Comparison of ENCODE assay signal across 12 mouse cellular contexts in genomic region chr14:99010224-99010919, GRCm38 (mm10). TPM values are rescaled to one million over a fixed set of nuclear protein-coding genes. Genes with fewer than 3 reads are reported as not detected.
DNase-seq lines count a peak whose midpoint lies in the region; ATAC-seq and TF ChIP-seq lines count a peak whose summit lies in the region.
"Had no signal": no experiment of that assay in that cellular context is flagged by ENCODE, and none has a peak within 500 bp of the region (broad histone marks: within the 10 kb centered on the region; RNA-seq: fewer than 3 reads in every experiment).

No protein-coding gene starts in this region.

- no peak overlapping the region for H3K4me3 ChIP-seq in intestine, embryonic 15.5 days (replicated peaks)
- H3K4me3 ChIP-seq in intestine, embryonic 16.5 days (ENCODE audit: low read length): no peak overlapping the region
- H3K4me3 ChIP-seq in heart, adult 2 months: 0 out of 2 replicates have a peak overlapping the region, but pooled peaks have one; percentile 17
- H3K4me3 ChIP-seq in heart, postnatal 0 days (ENCODE audit: low read depth, low read length): no peak overlapping the region; the same call in 1 of the 2 replicates
- H3K4me3 ChIP-seq: embryonic facial prominence, embryonic 10.5 days; midbrain, embryonic 10.5 days had no signal

- TF ChIP-seq CTCF in heart, adult 2 months (IDR thresholded peaks at IDR 0.05): no peak
- no peak for TF ChIP-seq CTCF in heart, postnatal 0 days (IDR thresholded peaks at IDR 0.05; ENCODE audit: low read depth)

- 0 out of 2 replicates have a peak, but pooled peaks have one; percentile 17 for ATAC-seq in intestine, embryonic 15.5 days
- ATAC-seq in intestine, embryonic 16.5 days: no peak
- peak; percentile 90 for ATAC-seq in heart, postnatal 0 days (ENCODE audit: insufficient read depth, low read depth)

- peak; percentile 55; the same call in 1 of the 2 replicates for TF ChIP-seq POLR2A in heart, adult 2 months (IDR thresholded peaks at IDR 0.05; ENCODE audit: insufficient read depth, low read depth, low read length)

- 55% methylated on average over 8 of the region's 8 CpGs for WGBS in intestine, embryonic 15.5 days
- WGBS in intestine, embryonic 16.5 days: 56% methylated on average over 8 of the region's 8 CpGs
- 11% methylated on average over 8 of the region's 8 CpGs for WGBS in heart, adult 2 months
- 9% methylated on average over 8 of the region's 8 CpGs for WGBS in heart, postnatal 0 days

- no peak overlapping the region for H3K9ac ChIP-seq in intestine, embryonic 15.5 days
- H3K9ac ChIP-seq in intestine, embryonic 16.5 days (ENCODE audit: low read depth, low read length): no peak overlapping the region
- peak overlapping the region; percentile 49; the same call in 1 of the 2 replicates for H3K9ac ChIP-seq in heart, adult 2 months (ENCODE audit: low read depth, low read length)
- no peak overlapping the region; the same call in 1 of the 2 replicates for H3K9ac ChIP-seq in heart, postnatal 0 days (replicated peaks; ENCODE audit: low read depth, low read length)

- H3K4me1 ChIP-seq in intestine, embryonic 15.5 days (replicated peaks): no peaks in the 10 kb centered on the region
- no peaks in the 10 kb centered on the region for H3K4me1 ChIP-seq in intestine, embryonic 16.5 days (ENCODE audit: control insufficient read depth, insufficient read depth, low read length)
- H3K4me1 ChIP-seq in heart, adult 2 months (ENCODE audit: control insufficient read depth, insufficient read depth, low read length): peaks cover 5% of the 10 kb centered on the region
- H3K4me1 ChIP-seq in heart, postnatal 0 days (ENCODE audit: control insufficient read depth, insufficient read depth): peaks cover 22% of the 10 kb centered on the region
- H3K4me1 ChIP-seq: embryonic facial prominence, embryonic 10.5 days; midbrain, embryonic 10.5 days had no signal

- no peaks in the 10 kb centered on the region for H3K9me3 ChIP-seq in intestine, embryonic 15.5 days
- H3K9me3 ChIP-seq in intestine, embryonic 16.5 days (ENCODE audit: control insufficient read depth, low read length): no peaks in the 10 kb centered on the region
- no peaks in the 10 kb centered on the region for H3K9me3 ChIP-seq in heart, postnatal 0 days (replicated peaks; ENCODE audit: control insufficient read depth, low read length)
- H3K9me3 ChIP-seq: embryonic facial prominence, embryonic 10.5 days; G1E; midbrain, embryonic 10.5 days had no signal

- no peaks in the 10 kb centered on the region for H3K79me2 ChIP-seq in heart, adult 2 months (replicated peaks; ENCODE audit: control insufficient read depth, insufficient read depth, low read length)

- no peaks in the 10 kb centered on the region for H3K36me3 ChIP-seq in intestine, embryonic 15.5 days
- H3K36me3 ChIP-seq in intestine, embryonic 16.5 days (ENCODE audit: control insufficient read depth, insufficient read depth, low read length): no peaks in the 10 kb centered on the region
- no peaks in the 10 kb centered on the region; the same call in 1 of the 2 replicates for H3K36me3 ChIP-seq in heart, adult 2 months (ENCODE audit: control insufficient read depth, insufficient read depth, low read length)
- no peaks in the 10 kb centered on the region for H3K36me3 ChIP-seq in heart, postnatal 0 days (replicated peaks; ENCODE audit: control insufficient read depth, insufficient read depth, low read length)
- H3K36me3 ChIP-seq: embryonic facial prominence, embryonic 10.5 days; G1E; midbrain, embryonic 10.5 days had no signal

- no peak overlapping the region for H3K27ac ChIP-seq in intestine, embryonic 15.5 days
- H3K27ac ChIP-seq in intestine, embryonic 16.5 days (ENCODE audit: low read length): no peak overlapping the region
- peak overlapping the region; percentile 84 for H3K27ac ChIP-seq in heart, adult 2 months
- peak overlapping the region; percentile 98 for H3K27ac ChIP-seq in heart, postnatal 0 days (ENCODE audit: low read depth)
- H3K27ac ChIP-seq: embryonic facial prominence, embryonic 10.5 days; midbrain, embryonic 10.5 days had no signal

- peak; percentile 29 to 32 for DNase-seq in heart, adult 2 months
- peak; percentile 77 for DNase-seq in heart, postnatal 0 days (ENCODE audit: low spot score)
- peak; percentile 26 for DNase-seq in kidney, postnatal 14 days
- no peak for DNase-seq in left cerebral cortex, adult 9 months (ENCODE audit: low spot score in 2 of 2)
- DNase-seq in layer of hippocampus, adult 8-10 months (ENCODE audit: low spot score in 2 of 2): no peak
- DNase-seq: spleen, adult 18-20 months; thymus, postnatal 36 days had no signal

- no peak for TF ChIP-seq EP300 in heart, adult 2 months (IDR thresholded peaks at IDR 0.05; ENCODE audit: insufficient read depth, low read depth, low read length)
- TF ChIP-seq EP300 in heart, postnatal 0 days (IDR thresholded peaks at IDR 0.05; ENCODE audit: low read depth): peak; percentile 15; the same call in 1 of the 2 replicates

- no peak overlapping the region for H3K4me2 ChIP-seq in intestine, embryonic 15.5 days (replicated peaks)
- no peak overlapping the region for H3K4me2 ChIP-seq in intestine, embryonic 16.5 days (ENCODE audit: low read depth, low read length)
- peak overlapping the region; percentile 35; the same call in 1 of the 2 replicates for H3K4me2 ChIP-seq in heart, postnatal 0 days (ENCODE audit: low read depth, low read length)

- H3K27me3 ChIP-seq in intestine, embryonic 15.5 days (replicated peaks): no peaks in the 10 kb centered on the region
- H3K27me3 ChIP-seq in intestine, embryonic 16.5 days (replicated peaks; ENCODE audit: control insufficient read depth, insufficient read depth, low read length): no peaks in the 10 kb centered on the region
- no peaks in the 10 kb centered on the region for H3K27me3 ChIP-seq in heart, adult 2 months (ENCODE audit: control insufficient read depth, insufficient read depth, low read length)
- no peaks in the 10 kb centered on the region for H3K27me3 ChIP-seq in heart, postnatal 0 days (ENCODE audit: control insufficient read depth, insufficient read depth, low read length)

- intact Hi-C loops in heart, adult 2 months (cut with DNase I): no loop called here

RNA-seq across cellular contexts. Expression of gene Rpl36a-ps1, which starts 16.3 kb away (rescaled TPM):
- polyA plus RNA-seq in intestine, embryonic 15.5 days (2015; fragmentation: Nextera tagmentation; extraction: Ambion mirVana): 0.96 and 1.6 TPM in 2 replicates
- polyA plus RNA-seq in intestine, embryonic 16.5 days (2015; fragmentation: Nextera tagmentation; extraction: Ambion mirVana): 0.49 and 0.59 TPM in 2 replicates
- total RNA-seq in heart, adult 2 months (2021): 1 to 10 TPM; 1.5 to 3.1 TPM
- not detected in 2 replicates for polyA plus RNA-seq in heart, adult 2 months (2012; rRNA removed)
- not detected in 2 replicates for total RNA-seq in heart, postnatal 0 days (2014; rRNA removed; ENCODE audit: low replicate concordance)
- polyA plus RNA-seq in heart, postnatal 0 days (2015; fragmentation: Nextera tagmentation; extraction: Ambion mirVana): 1.7 and 1.8 TPM in 2 replicates
- 1 to 10 TPM; 1.3 to 4.4 (median 2.8) TPM for total RNA-seq in layer of hippocampus, adult 8-10 months (2022)
- polyA plus RNA-seq: embryonic facial prominence, embryonic 10.5 days had no signal

RNA-seq across cellular contexts. Expression of gene Mzt1, which starts 35.6 kb away (rescaled TPM):
- 60.8 and 70.6 TPM in 2 replicates for polyA plus RNA-seq in intestine, embryonic 15.5 days (2015; fragmentation: Nextera tagmentation; extraction: Ambion mirVana)
- 48.8 and 55.6 TPM in 2 replicates for polyA plus RNA-seq in intestine, embryonic 16.5 days (2015; fragmentation: Nextera tagmentation; extraction: Ambion mirVana)
- 10 to 100 TPM; 38.2 to 42.3 TPM for total RNA-seq in heart, adult 2 months (2021)
- 18.8 and 42.9 TPM in 2 replicates for polyA plus RNA-seq in heart, adult 2 months (2012; rRNA removed)
- 64.1 and 79.9 TPM in 2 replicates for total RNA-seq in heart, postnatal 0 days (2014; rRNA removed; ENCODE audit: low replicate concordance)
- polyA plus RNA-seq in heart, postnatal 0 days (2015; fragmentation: Nextera tagmentation; extraction: Ambion mirVana): 82.2 and 84.6 TPM in 2 replicates
- total RNA-seq in layer of hippocampus, adult 8-10 months (2022): 10 to 100 TPM; 56.2 to 72.0 (median 64.8) TPM

RNA-seq across cellular contexts. Expression of gene Bora, which starts 35.6 kb away (rescaled TPM):
- polyA plus RNA-seq in intestine, embryonic 15.5 days (2015; fragmentation: Nextera tagmentation; extraction: Ambion mirVana): 61.2 and 61.8 TPM in 2 replicates
- polyA plus RNA-seq in intestine, embryonic 16.5 days (2015; fragmentation: Nextera tagmentation; extraction: Ambion mirVana): 47.7 and 60.1 TPM in 2 replicates
- under 1 TPM; 0.73 to 0.82 TPM for total RNA-seq in heart, adult 2 months (2021)
- 0.47 TPM in 2 replicates for polyA plus RNA-seq in heart, adult 2 months (2012; rRNA removed)
- 8.0 and 10.7 TPM in 2 replicates for total RNA-seq in heart, postnatal 0 days (2014; rRNA removed; ENCODE audit: low replicate concordance)
- polyA plus RNA-seq in heart, postnatal 0 days (2015; fragmentation: Nextera tagmentation; extraction: Ambion mirVana): 11.3 and 12.3 TPM in 2 replicates
- 1 to 10 TPM; 2.0 to 3.6 (median 2.1) TPM for total RNA-seq in layer of hippocampus, adult 8-10 months (2022)

Comparison
In these comparisons a context has a peak if more than half of its experiments do, and no peak if none do; other contexts are left out.
1. H3K27ac ChIP-seq: peak in heart, adult 2 months (single experiment) and heart, postnatal 0 days (single experiment); none in intestine, embryonic 15.5 days (single experiment) and intestine, embryonic 16.5 days (single experiment).
2. DNase-seq: peak in heart, adult 2 months (2 of 2), heart, postnatal 0 days (single experiment) and kidney, postnatal 14 days (single experiment); none in left cerebral cortex, adult 9 months (0 of 2) and layer of hippocampus, adult 8-10 months (0 of 2).